Mouse (Mus musculus): ENCODE results near the gene Ttc5.
"Not testable (repeated sequence)": the region's sequence is repeated elsewhere in the genome, so short reads cannot be mapped to it uniquely, and the experiment has no call there.

Ttc5 gene

GRCm38 (mm10) chr14:50785251-50785637 is at the start of gene Ttc5:
TSS of gene Ttc5 (minus strand) at chr14:50785519.
- peak; percentile 99 for DNase-seq

- no peak for DNase-seq
Observed at GRCm38 (mm10) chr14:50834435-50834834, 49.1 kb upstream of the Ttc5 start.

- DNase-seq: peak; percentile 29 to 36
Observed at GRCm38 (mm10) chr14:50833964-50834363, 48.6 kb upstream of the Ttc5 start.

GRCm38 (mm10) chr14:50829878-50830277 is 44.6 kb upstream of the Ttc5 start:
- no peak for DNase-seq

GRCm38 (mm10) chr14:50826579-50826978 is 41.3 kb upstream of the Ttc5 start:
- DNase-seq: no peak

GRCm38 (mm10) chr14:50824219-50824618 is 38.9 kb upstream of the Ttc5 start:
- DNase-seq: peak; percentile 42 to 55

GRCm38 (mm10) chr14:50823240-50823639 is 37.9 kb upstream of the Ttc5 start:
- DNase-seq: peak in 1 of 2 experiments; percentile 24

- DNase-seq: no peak
Observed at GRCm38 (mm10) chr14:50813060-50813459, 27.7 kb upstream of the Ttc5 start.

GRCm38 (mm10) chr14:50807487-50808072 is 22.3 kb upstream of the Ttc5 start, which contains the start of the genes Ccnb1ip1 and Parp2:
TSS of gene Ccnb1ip1 (minus strand) at chr14:50807732.
TSS of gene Parp2 (plus strand) at chr14:50807841.
- DNase-seq: peak; percentile 97 to 98

- DNase-seq: not testable (repeated sequence)
Observed at GRCm38 (mm10) chr14:50806469-50806868, 21.1 kb upstream of the Ttc5 start.

- DNase-seq: no peak
Observed at GRCm38 (mm10) chr14:50804683-50805082, 19.4 kb upstream of the Ttc5 start.

- DNase-seq: peak; percentile 42 to 47
Observed at GRCm38 (mm10) chr14:50802843-50803562, 17.7 kb upstream of the Ttc5 start.

GRCm38 (mm10) chr14:50802441-50802840 is 17.1 kb upstream of the Ttc5 start:
- no peak for DNase-seq

- DNase-seq: peak; percentile 60 to 63
Observed at GRCm38 (mm10) chr14:50799502-50800259, 14.4 kb upstream of the Ttc5 start.

- DNase-seq: peak; percentile 46 to 54
Observed at GRCm38 (mm10) chr14:50798512-50798911, 13.2 kb upstream of the Ttc5 start.

- no peak for DNase-seq
Observed at GRCm38 (mm10) chr14:50796464-50796863, 11.1 kb upstream of the Ttc5 start.

GRCm38 (mm10) chr14:50795965-50796364 is 10.6 kb upstream of the Ttc5 start:
- DNase-seq: no peak

- DNase-seq: no peak
Observed at GRCm38 (mm10) chr14:50795261-50795935, 10.1 kb upstream of the Ttc5 start.

- DNase-seq: no peak
Observed at GRCm38 (mm10) chr14:50788157-50788556, 2.8 kb upstream of the Ttc5 start.

GRCm38 (mm10) chr14:50784391-50785250 is 698 bp downstream of the Ttc5 start:
- peak; percentile 36 to 54 for DNase-seq

- no peak for DNase-seq
Observed at GRCm38 (mm10) chr14:50782166-50782565, 3.2 kb downstream of the Ttc5 start.

- DNase-seq: peak; percentile 18 to 33
Observed at GRCm38 (mm10) chr14:50771342-50771741, 14.0 kb downstream of the Ttc5 start.

All from B cell, adult 2 months (primary cell).